Mouse (Mus musculus): Measurements from ENCODE around the gene Nmt1.

Gene Nmt1

GRCm38 (mm10) chr11:103076581-103076980, 48.6 kb downstream of the Nmt1 start:
- DNase-seq (ENCODE audit: low read depth, low spot score) = no peak

GRCm38 (mm10) chr11:103078131-103078530, 50.1 kb downstream of the Nmt1 start:
- DNase-seq (ENCODE audit: low read depth, low spot score) = no peak

- DNase-seq (ENCODE audit: low read depth, low spot score) = peak; percentile 41
Measured at GRCm38 (mm10) chr11:103080323-103081091, 52.5 kb downstream of the Nmt1 start.

- DNase-seq (ENCODE audit: low read depth, low spot score) = no peak
Measured at GRCm38 (mm10) chr11:103081631-103082030, 53.6 kb downstream of the Nmt1 start.

GRCm38 (mm10) chr11:103093306-103093705, 65.3 kb downstream of the Nmt1 start:
- no peak for DNase-seq (ENCODE audit: low read depth, low spot score)

- peak; percentile 80 for DNase-seq (ENCODE audit: low read depth, low spot score)
Measured at GRCm38 (mm10) chr11:103093862-103094833, 66.2 kb downstream of the Nmt1 start.

GRCm38 (mm10) chr11:103095107-103095670, 67.2 kb downstream of the Nmt1 start:
- DNase-seq (ENCODE audit: low read depth, low spot score) = peak; percentile 87

- no peak for DNase-seq (ENCODE audit: low read depth, low spot score)
Measured at GRCm38 (mm10) chr11:103095801-103096200, 67.8 kb downstream of the Nmt1 start.

GRCm38 (mm10) chr11:103096979-103097894, 69.2 kb downstream of the Nmt1 start:
- DNase-seq (ENCODE audit: low read depth, low spot score) = peak; percentile 70

GRCm38 (mm10) chr11:103098531-103099190, 70.7 kb downstream of the Nmt1 start:
- no peak for DNase-seq (ENCODE audit: low read depth, low spot score)

- DNase-seq (ENCODE audit: low read depth, low spot score) = no peak
Measured at GRCm38 (mm10) chr11:103099352-103099940, 71.5 kb downstream of the Nmt1 start.

- no peak for DNase-seq (ENCODE audit: low read depth, low spot score)
Measured at GRCm38 (mm10) chr11:103100361-103100760, 72.4 kb downstream of the Nmt1 start.

GRCm38 (mm10) chr11:103101481-103101865, 73.5 kb downstream of the Nmt1 start, which contains the start of the genes Plcd3 and Acbd4:
Gene Plcd3, minus strand, starts transcription at chr11:103101658.
Gene Acbd4, plus strand, starts transcription at chr11:103101682.
- peak; percentile 81 for DNase-seq (ENCODE audit: low read depth, low spot score)

- peak; percentile 62 for DNase-seq (ENCODE audit: low read depth, low spot score)
Measured at GRCm38 (mm10) chr11:103101866-103102501, 74.0 kb downstream of the Nmt1 start.

- peak; percentile 96 for DNase-seq (ENCODE audit: low read depth, low spot score)
Measured at GRCm38 (mm10) chr11:103102725-103103349, 74.8 kb downstream of the Nmt1 start.

- DNase-seq (ENCODE audit: low read depth, low spot score) = no peak
Measured at GRCm38 (mm10) chr11:103103621-103104020, 75.6 kb downstream of the Nmt1 start.

GRCm38 (mm10) chr11:103104469-103104868, 76.5 kb downstream of the Nmt1 start:
- DNase-seq (ENCODE audit: low read depth, low spot score) = no peak

GRCm38 (mm10) chr11:103105180-103105725, 77.3 kb downstream of the Nmt1 start:
- DNase-seq (ENCODE audit: low read depth, low spot score) = no peak

GRCm38 (mm10) chr11:103105810-103106209, 77.8 kb downstream of the Nmt1 start:
- DNase-seq (ENCODE audit: low read depth, low spot score) = no peak
